Mouse (Mus musculus): ENCODE measurements around the gene Gm11639. TPM values are rescaled to one million over a fixed set of nuclear protein-coding genes. Genes with fewer than 3 reads are reported as not detected.

Gm11639 gene
- polyA plus RNA-seq, 1 experiment from 2014 or later, result not detected

DNA sequence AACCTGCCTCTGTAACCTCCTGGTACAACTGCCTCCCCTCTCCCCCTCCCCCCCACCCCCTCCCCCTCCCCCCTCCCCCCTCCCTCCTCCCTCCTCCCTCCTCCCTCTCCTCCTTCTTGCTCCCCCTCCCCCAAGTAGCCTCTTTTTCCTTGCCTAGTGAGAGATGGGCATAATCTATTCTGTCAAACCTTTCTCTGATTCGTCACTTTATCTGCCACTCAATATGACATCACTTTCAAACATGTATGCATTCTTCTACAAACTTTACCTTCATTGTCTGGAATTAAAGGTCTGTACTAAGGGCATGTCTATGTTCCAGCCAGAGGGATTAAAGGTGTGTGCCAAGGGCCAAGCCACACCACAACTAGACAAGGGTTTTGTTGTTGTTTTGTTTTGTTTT is 464.3 kb downstream of the Gm11639 start:
- ATAC-seq (ENCODE audit: low FRiP score), result no peak
- 100% methylated on average over 1 of the region's 1 CpGs for WGBS
- Histone ChIP-seq H3K27me3 (no peaks in the 10 kb centered on the region), H3K4me2 (no peak overlapping the region), H3K9ac (no peak overlapping the region), H3K9me3 (no peaks in the 10 kb centered on the region), H3K36me3 (replicated peaks) (no peaks in the 10 kb centered on the region), H3K4me1 (peaks cover 15% of the 10 kb centered on the region), H3K27ac (no peak overlapping the region), H3K4me3 (replicated peaks) (no peak overlapping the region)

- Histone ChIP-seq H3K9ac (no peak overlapping the region), H3K4me1 (peaks cover 15% of the 10 kb centered on the region), H3K9me3 (no peaks in the 10 kb centered on the region), H3K36me3 (replicated peaks) (no peaks in the 10 kb centered on the region), H3K27me3 (no peaks in the 10 kb centered on the region), H3K4me2 (no peak overlapping the region), H3K4me3 (replicated peaks) (no peak overlapping the region), H3K27ac (no peak overlapping the region)
- no peak for ATAC-seq (ENCODE audit: low FRiP score)
- 72% methylated on average over 4 of the region's 4 CpGs for WGBS
Measured at GRCm38 (mm10) chr11:105150691-105151090, 465.2 kb downstream of the Gm11639 start.

DNA sequence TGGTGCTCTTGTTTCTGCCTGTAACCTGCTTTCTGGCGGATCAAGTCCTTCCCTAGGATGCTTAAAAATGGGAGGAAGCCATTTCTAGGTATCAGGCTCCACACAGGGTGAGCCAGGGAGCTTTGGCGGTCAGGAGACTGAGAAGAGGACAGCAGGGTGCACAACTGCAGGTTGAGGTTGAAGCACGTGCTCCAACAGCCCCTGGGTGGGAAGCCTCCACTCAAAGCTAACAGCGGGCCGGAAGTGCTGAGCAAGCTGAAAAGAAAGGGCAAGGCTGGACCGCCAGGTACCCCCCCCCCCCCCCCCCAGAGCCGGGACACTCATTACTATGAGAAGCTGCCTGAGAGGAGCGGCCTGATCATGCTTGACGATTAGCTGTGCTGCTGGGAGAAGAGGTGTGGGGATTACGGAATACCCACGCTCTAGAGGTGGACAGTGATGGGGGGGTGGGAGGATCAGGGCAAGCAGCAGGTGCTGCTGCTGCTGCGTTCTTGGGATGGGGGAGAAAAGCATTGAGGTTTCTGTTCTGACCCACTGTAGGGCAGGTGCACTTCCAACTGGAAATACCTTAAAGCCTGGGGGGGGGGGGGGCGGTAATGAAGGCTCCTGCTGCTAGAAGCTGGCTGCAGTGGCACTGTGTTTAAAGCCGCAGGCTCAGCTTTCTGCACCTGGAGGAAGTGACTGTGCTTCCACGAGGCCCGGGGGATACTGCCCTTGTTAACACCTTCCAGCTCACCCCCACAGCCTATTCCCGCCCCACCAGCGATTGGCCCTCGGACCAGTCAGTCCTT is 465.9 kb downstream of the Gm11639 start:
- Histone ChIP-seq H3K4me3 (replicated peaks) (no peak overlapping the region), H3K9me3 (no peaks in the 10 kb centered on the region), H3K36me3 (replicated peaks) (no peaks in the 10 kb centered on the region), H3K4me1 (peaks cover 15% of the 10 kb centered on the region), H3K27ac (no peak overlapping the region), H3K9ac (peak overlapping the region; percentile 12; the same call in 1 of the 2 replicates), H3K4me2 (peak overlapping the region; percentile 26), H3K27me3 (no peaks in the 10 kb centered on the region)
- WGBS, result 27% methylated on average over 18 of the region's 19 CpGs
- no peak for ATAC-seq (ENCODE audit: low FRiP score)

- Histone ChIP-seq H3K4me3 (replicated peaks) (no peak overlapping the region), H3K36me3 (replicated peaks) (no peaks in the 10 kb centered on the region), H3K27ac (no peak overlapping the region), H3K9ac (no peak overlapping the region), H3K27me3 (no peaks in the 10 kb centered on the region), H3K9me3 (no peaks in the 10 kb centered on the region), H3K4me2 (peak overlapping the region; percentile 26; the same call in 1 of the 2 replicates), H3K4me1 (peaks cover 15% of the 10 kb centered on the region)
- ATAC-seq (ENCODE audit: low FRiP score), result no peak
- WGBS, result 20% methylated on average over 1 of the region's 4 CpGs
Measured at GRCm38 (mm10) chr11:105152017-105152300, 466.5 kb downstream of the Gm11639 start.

GRCm38 (mm10) chr11:105152357-105152899 is 466.9 kb downstream of the Gm11639 start:
- Histone ChIP-seq H3K9me3 (no peaks in the 10 kb centered on the region), H3K27me3 (no peaks in the 10 kb centered on the region), H3K27ac (no peak overlapping the region), H3K9ac (no peak overlapping the region), H3K4me2 (no peak overlapping the region), H3K36me3 (replicated peaks) (no peaks in the 10 kb centered on the region), H3K4me3 (replicated peaks) (no peak overlapping the region), H3K4me1 (peaks cover 15% of the 10 kb centered on the region)
- ATAC-seq (ENCODE audit: low FRiP score), result no peak
- WGBS, result 84% methylated on average over 11 of the region's 11 CpGs

- Histone ChIP-seq H3K9ac (no peak overlapping the region), H3K4me2 (no peak overlapping the region), H3K36me3 (replicated peaks) (no peaks in the 10 kb centered on the region), H3K4me1 (peaks cover 15% of the 10 kb centered on the region), H3K4me3 (replicated peaks) (no peak overlapping the region), H3K9me3 (no peaks in the 10 kb centered on the region), H3K27ac (no peak overlapping the region), H3K27me3 (no peaks in the 10 kb centered on the region)
- no peak for ATAC-seq (ENCODE audit: low FRiP score)
- 37% methylated on average over 12 of the region's 12 CpGs for WGBS
Measured at GRCm38 (mm10) chr11:105153068-105153833, 467.7 kb downstream of the Gm11639 start.

GRCm38 (mm10) chr11:105155915-105156314 is 470.4 kb downstream of the Gm11639 start:
- Histone ChIP-seq H3K27me3 (no peaks in the 10 kb centered on the region), H3K9me3 (no peaks in the 10 kb centered on the region), H3K27ac (no peak overlapping the region), H3K4me3 (replicated peaks) (no peak overlapping the region), H3K4me1 (peaks cover 15% of the 10 kb centered on the region), H3K4me2 (no peak overlapping the region), H3K9ac (no peak overlapping the region), H3K36me3 (replicated peaks) (no peaks in the 10 kb centered on the region)
- 77% methylated on average over 4 of the region's 4 CpGs for WGBS
- no peak for ATAC-seq (ENCODE audit: low FRiP score)

DNA sequence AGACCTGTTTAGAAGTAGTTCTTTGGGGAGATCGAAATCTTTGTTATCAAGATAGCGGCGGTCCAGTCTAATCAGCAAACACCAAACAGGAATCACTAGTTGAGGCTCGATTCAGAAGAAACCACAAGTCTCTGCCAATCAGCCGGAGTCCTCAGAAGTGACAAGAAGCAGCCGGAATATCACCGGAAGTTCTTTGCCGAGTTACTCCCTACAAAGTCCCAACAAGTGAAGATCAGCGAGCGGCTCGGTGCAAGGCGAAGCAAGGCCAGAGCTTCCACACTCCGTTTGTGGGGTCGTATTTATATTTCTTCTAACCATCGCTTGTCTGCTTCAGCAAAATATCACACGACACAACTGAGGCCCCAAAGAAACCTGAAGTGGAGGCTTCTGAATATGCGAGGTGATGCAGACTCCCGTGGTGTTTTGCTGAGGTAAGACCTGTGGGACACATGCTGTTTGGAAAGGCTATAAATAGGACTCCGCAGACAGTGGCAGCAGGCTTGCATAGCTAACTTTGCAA is 471.3 kb downstream of the Gm11639 start:
- no peak overlapping the region for H3K9ac ChIP-seq
- no peak for ATAC-seq (ENCODE audit: low FRiP score)
- WGBS, result 87% methylated on average over 19 of the region's 19 CpGs
- H3K36me3 ChIP-seq (replicated peaks), result no peaks in the 10 kb centered on the region
- H3K27ac ChIP-seq, result no peak overlapping the region
- no peak overlapping the region for H3K4me3 ChIP-seq (replicated peaks)
- no peak overlapping the region for H3K4me2 ChIP-seq
- H3K9me3 ChIP-seq, result no peaks in the 10 kb centered on the region
- no peaks in the 10 kb centered on the region for H3K27me3 ChIP-seq
- H3K4me1 ChIP-seq, result peaks cover 8% of the 10 kb centered on the region

- no peak overlapping the region for H3K27ac ChIP-seq
- no peaks in the 10 kb centered on the region for H3K27me3 ChIP-seq
- H3K4me1 ChIP-seq, result peaks cover 8% of the 10 kb centered on the region
- no peak overlapping the region for H3K4me2 ChIP-seq
- H3K9ac ChIP-seq, result no peak overlapping the region
- no peaks in the 10 kb centered on the region for H3K36me3 ChIP-seq (replicated peaks)
- no peak for ATAC-seq (ENCODE audit: low FRiP score)
- H3K4me3 ChIP-seq (replicated peaks), result no peak overlapping the region
- H3K9me3 ChIP-seq, result peaks cover 8% of the 10 kb centered on the region; the same call in 1 of the 2 replicates
Measured at GRCm38 (mm10) chr11:105158047-105158446, 472.5 kb downstream of the Gm11639 start.

- Histone ChIP-seq H3K4me3 (replicated peaks) (no peak overlapping the region), H3K27ac (no peak overlapping the region), H3K36me3 (replicated peaks) (no peaks in the 10 kb centered on the region), H3K9me3 (peaks cover 14% of the 10 kb centered on the region; the same call in 1 of the 2 replicates), H3K9ac (no peak overlapping the region), H3K4me1 (no peaks in the 10 kb centered on the region), H3K4me2 (no peak overlapping the region), H3K27me3 (no peaks in the 10 kb centered on the region)
- no peak for ATAC-seq (ENCODE audit: low FRiP score)
- 64% methylated on average over 6 of the region's 6 CpGs for WGBS
Measured at GRCm38 (mm10) chr11:105159673-105160360, 474.3 kb downstream of the Gm11639 start.

- Histone ChIP-seq H3K4me3 (replicated peaks) (no peak overlapping the region), H3K4me1 (no peaks in the 10 kb centered on the region), H3K9ac (no peak overlapping the region), H3K9me3 (peaks cover 26% of the 10 kb centered on the region; the same call in 1 of the 2 replicates), H3K27ac (no peak overlapping the region), H3K27me3 (no peaks in the 10 kb centered on the region), H3K36me3 (replicated peaks) (no peaks in the 10 kb centered on the region), H3K4me2 (no peak overlapping the region)
- no peak for ATAC-seq (ENCODE audit: low FRiP score)
- WGBS, result 92% methylated on average over 2 of the region's 2 CpGs
Measured at GRCm38 (mm10) chr11:105161411-105161810, 475.9 kb downstream of the Gm11639 start.

Data from forebrain, embryonic 12.5 days (tissue).